Mouse (Mus musculus) cerebellum, adult 11 months (tissue): ENCODE results near the gene Arrdc1.
"Not testable (repeated sequence)": the region's sequence is repeated elsewhere in the genome, so short reads cannot be mapped to it uniquely, and the experiment has no call there.

Experiments used
- DNase-seq: peaks from one replicate; pipeline ENCODE4 v3.0.0; 2022

The Arrdc1 gene

DNA sequence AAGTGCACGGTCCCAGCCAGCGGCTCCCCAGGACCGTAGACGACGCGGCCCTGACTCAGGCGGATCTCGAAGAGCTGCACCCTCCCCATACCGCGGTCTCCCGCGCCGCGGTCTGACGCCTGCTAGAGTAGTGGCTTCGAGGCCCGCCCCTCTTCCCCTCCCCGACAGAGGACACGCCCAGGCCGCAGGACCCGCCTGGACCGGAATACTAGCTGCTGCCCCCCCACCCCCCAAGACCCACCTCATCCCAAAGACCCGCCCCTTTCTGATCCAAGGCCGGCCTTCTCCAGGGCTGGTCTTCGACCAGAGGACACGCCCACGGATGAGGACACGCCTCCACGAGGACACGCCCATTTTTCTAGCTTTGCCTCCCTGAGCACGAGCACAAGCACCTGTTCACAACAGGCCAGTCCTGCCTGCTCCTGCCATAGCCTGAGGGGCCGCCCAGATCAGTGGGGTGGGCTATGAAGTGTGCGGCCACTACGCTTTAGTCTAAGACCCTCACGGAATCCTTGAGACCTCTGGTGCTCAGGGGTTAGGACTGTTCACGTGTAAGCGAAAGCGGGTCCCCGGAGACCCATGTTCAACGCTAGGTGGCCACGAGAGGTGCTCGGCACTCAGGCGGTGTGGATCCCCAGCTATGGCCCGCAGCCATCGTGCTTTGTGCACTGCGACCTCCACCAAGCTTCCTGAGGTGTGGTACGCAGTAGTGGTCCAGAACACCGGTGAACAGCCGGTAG is at the start of gene Arrdc1:
Gene Arrdc1, minus strand, starts transcription at position 196 of the 740 bp plus-strand sequence.
- DNase-seq = peak; percentile 87

DNA sequence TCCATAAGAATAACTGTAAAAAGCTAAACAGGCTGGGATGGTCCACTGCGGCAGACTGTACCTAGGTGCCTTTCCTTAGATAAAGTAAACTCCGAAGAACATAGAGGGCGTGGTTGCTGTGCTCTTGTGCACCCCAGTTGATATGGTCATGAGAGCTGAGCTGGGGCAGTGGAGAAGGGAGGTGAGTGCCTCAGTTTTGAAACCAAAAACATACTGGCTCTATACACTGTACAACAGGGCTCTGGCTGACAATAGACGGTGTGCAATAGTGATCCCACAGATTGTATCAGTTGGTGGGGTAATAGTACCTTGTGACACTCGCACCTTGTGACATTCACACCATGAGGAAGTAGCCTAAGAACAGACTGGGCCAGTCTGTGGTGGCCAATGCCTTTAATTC is 41.9 kb upstream of the Arrdc1 start:
- DNase-seq = no peak

DNA sequence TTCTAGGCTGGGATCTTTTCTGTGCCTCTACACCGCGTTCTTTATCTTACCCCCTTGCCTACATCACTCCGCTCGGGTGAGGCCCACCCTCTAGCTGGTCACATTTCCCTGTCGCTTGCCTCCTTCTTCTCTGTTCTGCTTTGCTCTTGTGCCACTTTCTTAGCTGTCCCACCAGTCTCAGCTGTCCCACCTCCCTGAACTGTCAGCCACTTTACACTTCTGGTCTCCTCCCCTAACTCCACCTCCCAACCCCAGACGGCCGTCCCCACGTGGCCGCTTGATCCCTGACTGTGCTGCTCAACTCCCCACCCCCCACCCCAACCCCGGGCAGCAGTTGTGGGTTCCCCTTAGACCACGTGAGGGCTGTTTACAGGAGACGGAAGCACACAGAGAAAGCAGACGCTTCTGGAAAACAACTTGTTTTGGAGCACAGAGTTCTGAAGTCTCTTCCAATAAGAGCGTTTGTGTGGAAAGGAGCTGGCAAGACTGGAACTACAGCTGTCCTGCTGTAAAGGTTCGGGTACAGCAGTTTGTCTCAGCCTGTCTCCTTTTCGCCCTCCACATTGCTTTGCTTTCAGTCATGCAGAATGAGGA is 40.7 kb upstream of the Arrdc1 start, which contains the start of gene Pnpla7:
Gene Pnpla7, plus strand, starts transcription at position 330 of the 594 bp plus-strand sequence.
- DNase-seq = peak; percentile 38

DNA sequence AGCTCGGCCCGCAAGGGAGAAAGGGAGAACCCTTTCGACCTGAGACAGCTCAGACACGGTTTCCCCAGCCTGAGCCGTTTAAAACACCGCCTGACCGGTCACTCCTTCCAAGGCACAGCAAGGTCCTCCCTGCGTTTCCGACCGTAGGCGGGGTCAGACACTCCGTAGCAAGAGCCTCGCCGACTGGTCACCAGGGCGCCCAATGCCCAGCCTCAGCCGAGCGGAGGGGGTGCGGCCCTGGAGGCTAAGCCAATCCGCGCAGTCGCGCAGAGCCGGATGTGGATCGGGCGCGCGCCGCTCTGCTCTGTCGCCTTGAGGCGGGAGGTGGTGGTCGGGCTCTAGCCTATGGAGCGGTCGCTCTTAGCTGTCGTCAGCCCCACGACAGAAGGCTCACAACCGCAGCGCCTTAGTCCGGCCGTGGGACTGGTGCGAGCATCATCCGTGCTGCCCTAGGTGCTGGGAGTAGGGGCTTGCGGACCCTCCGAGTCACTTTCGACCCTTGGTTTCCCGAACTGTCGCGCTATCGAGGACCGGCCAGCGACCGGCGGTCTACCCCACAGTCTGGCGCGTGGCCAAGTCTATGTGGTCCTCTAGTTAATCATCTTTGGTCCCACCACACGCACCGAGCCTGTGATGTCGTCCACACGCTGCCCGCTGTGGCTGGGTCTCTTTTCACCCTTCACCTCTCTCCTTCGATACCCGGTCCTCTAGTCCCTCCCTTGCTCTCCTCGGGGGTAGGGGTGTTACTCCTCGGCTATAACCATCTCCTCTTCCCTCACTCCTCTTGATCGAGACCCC is 40.1 kb upstream of the Arrdc1 start, which contains the start of gene Mrpl41:
Gene Mrpl41, minus strand, starts transcription at position 193 of the 798 bp plus-strand sequence.
- peak; percentile 96 for DNase-seq

DNA sequence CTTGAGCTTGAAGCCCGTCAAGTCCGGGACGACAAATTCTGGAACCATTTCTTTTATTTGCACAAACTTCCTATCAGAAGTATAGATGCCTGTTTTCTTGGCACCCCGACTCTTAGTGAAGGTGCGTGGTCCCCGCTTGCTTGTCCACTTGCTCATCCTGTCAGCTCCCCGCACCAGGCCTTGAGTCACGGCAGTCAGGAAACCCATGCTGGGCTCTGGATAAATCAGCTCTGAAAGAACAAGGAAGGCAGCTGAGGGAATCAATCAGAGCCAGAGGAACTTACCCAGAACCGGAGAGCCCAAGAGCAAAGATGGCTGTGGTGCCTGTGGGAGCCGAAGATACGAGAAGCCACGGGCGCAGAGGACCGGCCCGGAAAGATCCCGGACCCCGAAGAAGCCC is 39.4 kb upstream of the Arrdc1 start:
- not testable (repeated sequence) for DNase-seq

DNA sequence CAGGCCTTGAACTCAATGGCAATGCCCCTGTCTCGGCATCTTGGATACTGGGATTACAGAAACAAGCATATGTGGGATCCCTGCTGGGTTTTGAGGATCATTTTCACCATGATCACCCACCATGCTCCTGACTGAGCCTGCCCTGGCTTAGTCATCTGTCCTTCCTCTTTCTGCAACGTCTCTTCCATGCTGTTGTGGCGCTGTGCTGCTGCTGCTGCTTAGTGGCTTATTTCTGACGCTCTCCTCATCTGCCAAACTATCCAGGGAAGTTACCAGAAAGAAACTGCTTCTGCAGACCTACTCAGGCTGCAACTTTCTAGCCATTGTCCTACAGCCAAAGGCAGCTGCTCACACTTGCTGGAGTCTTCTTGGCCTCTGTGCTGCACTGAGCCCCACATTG is 35.3 kb upstream of the Arrdc1 start:
- no peak for DNase-seq

DNA sequence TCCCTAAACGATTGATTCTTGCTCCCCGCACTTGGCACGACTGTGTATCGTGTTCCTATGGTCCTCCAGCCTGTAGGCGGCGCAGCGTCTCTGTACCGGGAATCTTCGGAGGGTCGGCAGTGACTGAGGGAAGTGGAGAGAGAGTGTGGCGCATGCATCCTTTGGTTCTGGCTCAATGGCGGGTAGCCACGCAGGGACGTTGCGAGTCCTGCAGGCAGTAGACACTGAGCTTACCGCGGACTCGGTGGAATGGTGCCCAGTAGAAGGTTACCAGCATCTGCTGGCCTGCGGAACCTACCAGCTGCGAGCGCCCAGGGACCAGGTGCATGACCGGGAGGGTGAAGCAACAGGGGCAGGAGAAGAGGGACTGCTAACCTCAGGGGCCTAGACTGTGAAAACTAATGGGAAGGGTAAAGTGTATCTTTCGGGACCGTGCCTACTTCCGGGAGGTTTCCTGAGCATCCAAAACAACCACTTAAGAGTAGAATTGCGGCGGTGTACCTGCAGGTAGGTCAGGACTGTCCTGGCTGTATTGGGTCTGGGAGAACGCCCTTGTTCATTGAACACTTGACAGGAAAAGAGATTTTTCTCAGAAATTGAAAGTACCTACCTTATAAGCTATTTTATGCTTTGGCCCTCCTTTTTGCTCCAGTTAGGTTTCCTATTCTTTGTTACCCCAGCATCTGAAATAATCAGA is 27.4 kb upstream of the Arrdc1 start, which contains the start of gene Dph7:
Gene Dph7, plus strand, starts transcription at position 97 of the 697 bp plus-strand sequence.
- peak; percentile 82 for DNase-seq

DNA sequence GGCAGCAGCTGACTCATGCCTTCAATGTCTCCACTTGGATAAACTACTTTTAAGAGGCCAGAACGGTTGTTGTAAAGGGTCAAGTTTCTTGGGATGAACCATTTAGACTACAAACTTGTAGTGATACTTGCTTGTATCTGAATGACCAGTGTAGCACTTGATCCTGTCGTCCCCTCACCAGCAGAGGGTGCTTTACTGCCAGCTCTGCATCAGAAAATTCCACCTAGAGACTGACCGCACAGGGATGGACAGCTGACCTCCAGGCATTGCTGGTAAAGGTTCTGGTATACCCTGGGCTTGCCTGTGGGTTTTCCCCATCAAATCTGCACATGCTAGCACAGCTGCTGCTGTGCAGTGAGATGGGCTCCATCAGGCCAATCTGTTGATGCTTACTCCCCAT is 25.9 kb upstream of the Arrdc1 start:
- no peak for DNase-seq

DNA sequence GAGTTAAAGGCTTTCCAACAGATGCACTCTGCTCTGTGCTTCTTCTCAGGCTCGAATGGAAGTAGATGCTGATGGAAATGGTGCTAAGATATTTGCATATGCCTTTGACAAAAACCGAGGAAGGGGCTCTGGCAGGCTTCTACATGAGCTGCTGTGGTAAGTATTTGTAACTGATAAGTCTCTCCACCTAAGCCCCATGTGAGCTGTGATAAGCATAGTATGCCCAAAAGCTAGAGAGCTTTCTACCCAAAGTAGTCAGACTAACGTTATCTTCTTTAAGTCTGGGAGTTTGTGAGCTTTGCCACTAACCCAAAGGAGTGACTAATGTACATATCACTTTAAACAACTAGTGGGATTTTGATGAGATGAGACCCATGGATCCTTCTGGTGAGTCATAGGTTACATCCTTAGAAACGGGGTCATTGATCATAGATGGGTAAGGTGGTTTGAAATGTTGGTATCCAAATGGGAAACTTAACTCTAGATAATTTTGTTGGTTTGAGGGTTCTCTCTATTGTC is 17.5 kb upstream of the Arrdc1 start:
- no peak for DNase-seq

DNA sequence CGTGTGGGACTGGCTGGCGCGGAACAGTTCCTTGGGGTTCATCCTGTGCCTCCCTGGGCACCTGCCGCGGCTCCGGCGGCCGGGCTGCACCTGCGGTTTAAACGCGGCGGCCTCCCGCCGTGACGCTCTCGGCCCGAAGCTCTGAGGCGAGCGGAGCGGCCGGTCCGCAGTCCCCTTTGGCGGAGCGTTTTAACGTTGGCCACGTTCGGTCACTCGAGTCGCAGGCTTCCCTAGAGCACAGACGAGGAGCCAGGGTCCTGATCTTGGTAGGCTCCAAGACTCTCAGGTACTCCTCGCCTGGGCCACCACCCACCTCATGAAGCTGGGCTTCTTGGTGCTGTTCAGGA is 15.1 kb upstream of the Arrdc1 start:
- DNase-seq = peak; percentile 28

DNA sequence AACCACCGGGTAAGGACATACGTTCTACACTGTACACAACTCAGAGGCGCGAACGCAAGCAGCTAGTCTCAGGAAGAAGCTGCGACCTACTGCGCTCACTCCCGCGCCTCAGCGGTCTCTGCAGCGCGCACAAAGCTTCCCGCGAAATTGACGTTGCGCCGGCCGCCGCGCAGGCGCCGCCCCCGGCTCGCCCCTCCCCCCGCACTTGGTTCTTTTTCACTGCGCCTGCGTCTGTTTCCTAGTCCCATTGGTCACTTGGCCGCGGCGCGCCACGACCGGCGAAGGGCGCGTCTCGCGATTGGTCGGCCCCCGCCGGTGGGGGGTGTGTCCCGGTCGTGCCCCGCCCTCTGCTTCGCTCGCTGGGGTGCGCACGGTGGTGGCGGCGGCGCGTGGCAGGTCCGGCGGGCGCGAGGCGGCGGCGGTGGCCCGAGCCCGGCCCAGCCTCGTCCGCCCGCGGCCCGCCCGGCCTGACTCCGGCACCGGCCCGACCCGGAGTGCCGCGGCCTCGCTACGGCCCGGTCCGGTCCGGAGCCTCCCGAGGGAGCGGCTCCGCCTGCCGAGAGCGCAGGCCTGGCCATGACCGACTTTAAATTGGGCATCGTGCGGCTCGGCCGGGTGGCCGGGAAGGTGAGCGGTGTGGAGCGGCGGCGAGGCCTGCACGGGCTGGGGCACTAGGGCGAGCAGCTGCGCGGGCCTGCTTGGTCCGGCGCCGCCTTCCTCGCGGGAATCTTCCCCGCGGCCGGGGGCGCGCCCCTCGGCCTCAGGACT is 14.6 kb upstream of the Arrdc1 start, which contains the start of gene Zmynd19:
Gene Zmynd19, plus strand, starts transcription at position 372 of the 768 bp plus-strand sequence.
- peak; percentile 99 for DNase-seq

DNA sequence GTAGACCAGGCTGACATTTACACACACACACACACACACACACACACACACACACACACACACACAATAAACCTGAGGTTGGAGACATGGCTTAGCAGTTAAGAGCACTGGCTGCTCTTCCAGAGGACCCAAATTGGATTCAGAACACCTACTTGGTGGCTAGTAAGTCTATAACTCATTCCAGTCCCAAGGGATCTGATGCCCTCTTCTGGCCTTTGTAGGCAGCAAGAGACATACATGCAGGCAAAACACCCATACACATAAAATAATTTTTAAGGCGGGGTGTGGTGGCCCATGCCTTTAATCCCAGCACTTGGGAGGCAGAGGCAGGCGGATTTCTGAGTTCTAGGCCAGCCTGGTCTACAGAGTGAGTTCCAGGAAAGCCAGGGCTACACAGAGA is 9.3 kb upstream of the Arrdc1 start:
- DNase-seq = not testable (repeated sequence)

DNA sequence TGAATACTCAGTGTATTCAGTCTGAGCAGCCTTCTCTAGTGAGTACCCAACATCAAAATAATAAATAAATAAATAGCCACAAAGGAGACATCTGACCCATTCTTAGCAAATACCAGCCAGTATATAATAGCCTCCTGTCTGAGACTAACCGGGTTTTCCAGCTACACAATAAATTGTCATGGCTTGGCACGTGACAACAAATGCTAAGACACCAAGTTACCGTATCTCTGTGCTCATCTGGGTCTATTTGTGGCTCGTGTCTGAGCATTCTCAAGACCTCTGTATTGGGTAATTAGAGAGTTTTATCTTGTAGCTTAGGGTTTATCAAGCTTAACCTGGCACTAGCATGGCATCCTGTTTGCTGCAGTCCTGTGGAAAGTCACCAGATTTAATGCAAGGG is 7.0 kb upstream of the Arrdc1 start:
- DNase-seq = no peak

DNA sequence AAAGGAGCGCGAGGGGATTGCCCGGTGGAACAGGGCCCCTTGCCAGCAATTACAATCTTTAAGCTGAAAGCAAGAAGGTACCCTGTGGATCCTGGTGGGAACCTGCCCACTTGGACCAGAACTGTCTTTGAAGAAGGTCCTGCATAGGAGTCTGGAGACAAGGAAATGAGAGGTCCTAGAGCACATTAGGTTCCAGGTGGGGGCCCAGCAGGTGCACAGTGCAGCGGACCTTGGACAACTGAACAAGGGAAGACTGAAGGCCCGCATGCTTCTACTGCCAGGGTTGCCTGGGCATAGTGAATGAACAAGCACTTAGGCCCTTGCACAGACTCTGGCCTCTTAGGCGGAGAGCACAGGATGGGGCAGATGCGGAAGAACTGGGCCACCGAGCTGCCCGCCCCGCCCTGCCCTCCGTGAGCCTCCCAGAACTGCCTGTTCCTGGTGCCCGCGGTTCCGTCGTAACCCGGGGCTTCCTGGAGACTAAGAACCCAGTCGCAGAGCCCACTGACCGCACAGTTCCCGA is 550 bp downstream of the Arrdc1 start:
- DNase-seq = peak; percentile 49

DNA sequence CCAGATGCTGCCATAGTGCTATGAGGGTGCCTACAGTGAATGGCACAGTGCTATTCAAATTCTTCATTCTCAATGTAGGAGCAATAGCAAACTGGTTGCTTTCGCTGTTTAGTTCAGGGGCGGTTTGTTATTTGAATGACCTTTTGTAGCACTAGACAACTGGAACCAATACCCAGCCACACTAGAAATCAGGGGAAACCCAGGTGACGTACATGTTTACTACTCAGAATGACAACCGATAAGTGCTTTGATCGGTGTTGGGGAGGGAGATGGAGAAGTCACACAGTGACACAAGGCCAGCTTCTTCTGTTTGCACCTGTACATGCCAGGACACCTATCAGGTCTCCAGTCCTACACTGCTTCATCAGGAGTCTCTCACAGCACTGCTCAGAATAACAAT is 5.5 kb downstream of the Arrdc1 start:
- DNase-seq = no peak

DNA sequence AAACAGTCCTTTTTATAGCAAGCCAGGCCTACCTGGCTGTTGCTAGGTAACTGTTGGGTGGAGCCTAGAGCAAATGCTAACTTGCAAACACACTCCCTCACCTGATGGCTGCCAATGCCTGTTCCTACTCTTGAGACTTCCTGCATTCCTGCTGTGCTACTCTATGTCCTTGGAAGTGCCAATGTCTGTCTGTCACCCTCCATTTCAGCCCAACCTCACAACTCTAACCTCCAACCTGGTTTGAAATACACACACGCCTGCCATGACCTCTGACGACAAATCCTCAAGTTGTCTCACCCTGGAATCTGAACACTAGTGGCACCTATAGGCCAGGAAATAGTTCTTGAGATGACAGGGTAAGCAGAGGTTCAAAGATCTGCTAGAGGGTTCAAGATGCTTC is 5.9 kb downstream of the Arrdc1 start:
- no peak for DNase-seq

DNA sequence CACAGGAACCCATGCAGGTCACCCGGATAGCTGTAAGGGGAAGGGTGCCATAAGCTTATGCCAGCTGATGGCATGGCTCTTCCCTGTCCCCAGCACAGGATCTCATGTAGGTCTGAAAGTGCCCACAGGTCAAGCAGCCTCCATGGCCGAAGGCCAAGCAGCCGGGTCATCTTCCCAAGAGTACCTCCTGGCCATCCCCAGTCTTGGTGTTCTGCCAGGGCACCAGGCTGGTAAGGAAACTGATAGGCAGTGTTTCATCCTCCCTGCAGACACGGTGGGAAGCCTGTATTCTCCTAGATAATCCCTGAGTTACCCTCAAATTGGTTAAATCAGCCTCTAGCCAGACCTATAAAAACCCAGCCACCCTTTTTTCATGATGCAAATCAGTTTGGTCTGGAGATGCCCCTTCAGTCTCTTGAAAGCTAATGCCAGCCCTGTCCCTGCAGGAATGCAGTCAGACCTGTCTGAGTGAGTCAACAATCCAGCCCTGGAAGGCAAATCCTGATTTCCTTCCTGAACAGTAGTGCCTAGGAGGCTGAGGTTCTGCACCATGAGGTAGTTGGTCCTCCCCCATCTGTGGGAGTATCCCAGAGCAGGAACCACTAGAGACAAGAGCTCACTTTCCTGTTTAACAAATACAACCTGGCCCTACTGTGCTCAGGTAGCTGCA is 7.1 kb downstream of the Arrdc1 start:
- DNase-seq = peak; percentile 39

DNA sequence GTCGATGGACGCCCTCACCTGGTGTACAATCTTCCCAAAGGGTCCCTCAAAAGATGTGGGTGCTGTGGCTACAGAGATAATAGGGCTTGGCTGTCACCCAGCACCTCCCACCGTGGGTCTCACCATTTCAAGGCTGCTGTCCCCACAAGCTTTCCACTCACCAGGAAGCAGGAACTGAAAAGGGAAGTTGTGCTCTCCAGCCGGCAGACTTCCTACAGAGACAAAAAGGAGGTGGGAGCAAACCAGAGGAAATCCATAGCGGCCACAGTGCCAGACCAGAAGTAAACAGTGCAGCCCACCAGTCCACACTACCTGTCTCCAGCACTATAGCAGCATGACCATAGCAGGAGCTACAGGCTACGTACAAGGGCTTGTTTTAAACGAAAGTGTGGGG is 8.1 kb downstream of the Arrdc1 start:
- DNase-seq = no peak

DNA sequence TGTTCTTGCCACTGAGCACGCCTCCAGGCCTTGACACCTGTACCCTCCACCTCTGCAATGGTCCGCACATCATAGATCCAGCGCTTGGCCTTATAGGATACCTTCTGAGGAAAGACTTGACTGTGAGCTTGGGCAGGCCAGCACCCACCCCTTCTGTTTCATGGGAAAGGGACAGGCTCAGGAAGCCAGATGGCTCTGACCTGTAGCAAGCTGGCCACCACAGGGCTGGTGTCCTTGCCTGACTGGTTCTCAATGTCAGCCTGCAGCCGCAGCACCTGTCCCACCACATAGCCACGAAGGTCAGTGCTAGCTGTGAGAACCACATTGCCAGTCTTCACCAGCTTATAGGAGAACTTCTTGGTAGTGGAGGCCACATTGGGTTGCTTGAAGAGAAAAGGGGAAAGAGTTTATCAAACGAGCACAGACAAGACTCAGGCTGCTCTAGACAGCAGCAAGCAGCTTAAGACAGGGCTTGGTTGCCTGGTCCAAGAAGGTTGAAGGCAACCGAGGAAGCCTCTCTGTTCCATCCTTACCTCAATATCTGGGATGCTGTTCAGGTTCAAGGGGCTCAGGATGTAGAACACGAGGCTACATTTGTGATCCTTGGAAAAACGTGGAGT is 8.6 kb downstream of the Arrdc1 start:
- no peak for DNase-seq

DNA sequence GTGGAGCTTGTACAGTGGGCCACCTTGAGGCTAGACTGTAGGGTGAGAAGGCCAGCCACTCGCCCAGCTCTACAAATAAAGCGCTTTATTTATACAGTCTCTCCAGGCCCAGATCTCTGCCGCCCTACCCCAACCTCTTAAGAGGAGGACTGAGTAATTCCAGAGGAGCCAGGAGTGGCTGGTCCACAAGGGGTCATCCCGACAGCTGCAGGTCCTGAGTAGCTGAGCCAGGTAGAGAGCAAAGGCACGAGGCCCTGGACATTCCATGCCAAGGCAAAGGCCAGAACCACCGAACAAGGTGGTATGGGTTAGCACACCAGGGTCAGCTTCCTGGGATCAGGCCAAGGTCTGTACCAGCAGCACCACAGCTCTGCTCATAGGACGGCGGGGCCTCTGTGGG is 9.8 kb downstream of the Arrdc1 start:
- no peak for DNase-seq

DNA sequence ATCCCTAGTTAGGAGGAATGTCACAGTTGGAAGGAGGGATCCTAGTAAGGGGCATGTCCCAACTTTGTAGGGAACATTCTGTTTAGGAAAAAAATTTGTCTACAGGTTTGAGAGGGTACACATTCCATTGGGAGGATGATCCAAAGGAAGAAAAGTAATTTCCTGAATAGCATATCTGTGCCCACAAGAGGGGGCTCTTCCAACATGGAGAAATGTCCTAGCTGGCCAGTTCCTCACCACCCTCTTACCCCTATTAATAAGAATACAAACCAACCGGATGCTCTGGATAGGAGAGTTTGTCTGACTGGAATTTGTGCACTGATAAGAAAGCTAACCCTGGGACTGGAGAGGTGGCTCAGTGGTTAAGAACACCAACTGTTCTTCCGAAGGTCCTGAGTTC is 11.5 kb downstream of the Arrdc1 start:
- DNase-seq = no peak
